Mouse (Mus musculus) ES-E14 (cell line): ENCODE data around the gene Adam1a. TPM values are rescaled to one million over a fixed set of nuclear protein-coding genes. Genes with fewer than 3 reads are reported as not detected.

Experiments used
- DNase-seq: peaks from one replicate; pipeline ENCODE4 v3.0.0-alpha.2; 2013; ENCODE audit warnings: low read depth, low spot score
- H3K27ac ChIP-seq: 2 replicates; pipeline ENCODE4 v1.5.1; 2012; ENCODE audit warnings: low read depth, mild to moderate bottlenecking, low read length, moderate library complexity, mixed read lengths; ENCODE audit not compliant: poor library complexity, insufficient read depth, severe bottlenecking
- H3K36me3 ChIP-seq: 2 replicates; pipeline ENCODE4 v1.6.1; 2012; ENCODE audit warnings: mild to moderate bottlenecking, low read length, moderate library complexity, mixed read lengths; ENCODE audit not compliant: control insufficient read depth, poor library complexity, insufficient read depth, severe bottlenecking
- H3K4me1 ChIP-seq, 2 experiments: fragments of 150-350 bp in 1 of 2; sonication (generic) in 1 of 2; 2 replicates each; pipeline ENCODE4 v1.6.1; 2012; ENCODE audit warnings: low read length in 2 of 2, mild to moderate bottlenecking in 1 of 2, mixed read lengths in 1 of 2; ENCODE audit not compliant: control insufficient read depth in 2 of 2, insufficient read depth in 2 of 2, poor library complexity in 1 of 2
- H3K4me3 ChIP-seq, 2 experiments: fragments of 150-350 bp in 1 of 2; sonication (generic) in 1 of 2; 2 replicates each; pipeline ENCODE4 v1.5.1; 2012; ENCODE audit warnings: low read length in 2 of 2, low read depth in 1 of 2, mild to moderate bottlenecking in 1 of 2, mixed read lengths in 1 of 2; ENCODE audit not compliant: insufficient read depth in 1 of 2, poor library complexity in 1 of 2, severe bottlenecking in 1 of 2
- H3K9ac ChIP-seq: 2 replicates; pipeline ENCODE4 v1.6.1; 2012; ENCODE audit warnings: low read depth, mild to moderate bottlenecking, low read length, mixed read lengths; ENCODE audit not compliant: poor library complexity, insufficient read depth, severe bottlenecking
- H3K9me3 ChIP-seq: fragments of 150-350 bp; sonication (generic); 2 replicates; pipeline ENCODE4 v1.6.1; 2012; ENCODE audit warnings: low read depth, mild to moderate bottlenecking, low read length; ENCODE audit not compliant: control insufficient read depth, insufficient read depth
- CHD2 ChIP-seq: IDR thresholded peaks from 2 replicates; pipeline ENCODE4 v1.6.1; 2014; ENCODE audit warnings: mild to moderate bottlenecking, low read depth, low read length, inconsistent platforms
- HCFC1 ChIP-seq: IDR thresholded peaks from 2 replicates; pipeline ENCODE4 v1.6.1; 2012; ENCODE audit warnings: low read length, inconsistent platforms, borderline replicate concordance; ENCODE audit not compliant: insufficient read depth
- MAFK ChIP-seq: IDR thresholded peaks from 2 replicates; pipeline ENCODE4 v1.6.1; 2014; ENCODE audit warnings: mild to moderate bottlenecking, low read depth, low read length, inconsistent platforms; ENCODE audit not compliant: insufficient read depth
- ZC3H11A ChIP-seq: IDR thresholded peaks from 2 replicates; pipeline ENCODE4 v1.6.1; 2012; ENCODE audit warnings: low read depth, mild to moderate bottlenecking, inconsistent platforms, low read length, borderline replicate concordance
- ZNF384 ChIP-seq: IDR thresholded peaks from 2 replicates; pipeline ENCODE4 v1.6.1; 2012; ENCODE audit warnings: low read depth, low read length, inconsistent platforms
- in situ Hi-C, 2 experiments: fragments of 600-800 bp; cut with MboI; formaldehyde crosslinking; loops; one replicate each; pipeline ENCODE4 v1.15.1; 2025; ENCODE audit warnings: low sequenced_read_pairs in 2 of 2, inconsistent platforms in 1 of 2; ENCODE audit not compliant: unreplicated experiment in 2 of 2
- total RNA-seq: library from RNA; depleted of rRNA; stranded (reverse); fragments of 300-350 nt; gene quantifications from 2 replicates; pipeline ENCODE4 v1.2.3, GENCODE M21; 2012

The Adam1a gene
- total RNA-seq, 1 experiment, result 6.1 TPM

- H3K36me3 ChIP-seq, result peaks cover 2% of the 10 kb centered on the region; the same call in 1 of the 2 replicates
- H3K4me1 ChIP-seq, result peaks cover 5 to 10% of the 10 kb centered on the region in 2 experiments; a peak in 2 of 4 replicates
- no peak for DNase-seq
- no peaks in the 10 kb centered on the region for H3K9me3 ChIP-seq
- peak overlapping the region; percentile 85; the same call in 1 of the 2 replicates for H3K9ac ChIP-seq
- in situ Hi-C loops, result no loop called here
- no peak overlapping the region for H3K27ac ChIP-seq
- peak overlapping the region; percentile 73 to 78 for H3K4me3 ChIP-seq
- TF ChIP-seq CHD2 (no peak), ZNF384 (no peak), ZC3H11A (no peak), MAFK (no peak)
Measured at GRCm38 (mm10) chr5:121592064-121592815, 47.0 kb upstream of the Adam1a start.

DNA sequence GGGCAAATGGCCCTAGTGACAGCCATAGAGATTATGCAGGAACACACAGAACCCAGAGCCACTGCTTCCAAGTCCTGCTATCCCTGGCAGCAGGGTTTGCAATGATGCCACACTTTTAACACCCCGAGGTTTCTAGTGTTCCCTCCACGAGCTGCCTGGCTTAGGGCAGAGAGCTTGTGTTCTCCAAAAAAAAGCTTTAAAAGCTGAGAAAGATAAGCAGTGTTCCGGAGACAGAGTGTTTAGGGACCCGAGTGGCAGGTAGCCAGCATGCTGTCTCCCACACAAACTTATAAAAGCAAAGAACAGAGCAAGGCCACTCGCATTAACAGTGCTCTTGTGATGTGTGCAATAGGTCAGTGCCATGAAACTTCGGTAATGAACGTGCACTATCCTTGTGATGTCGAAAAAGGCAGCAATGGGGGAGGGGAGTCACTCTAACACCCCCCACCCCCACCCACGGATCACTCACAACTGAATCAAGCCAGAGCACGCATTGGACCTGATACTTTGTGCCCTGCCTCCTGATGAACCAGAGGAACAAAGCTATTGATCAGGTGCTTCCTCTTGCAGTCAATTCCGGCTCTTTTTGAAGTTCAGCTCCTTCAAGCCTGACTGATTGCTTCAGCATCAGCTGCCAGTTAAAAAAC lies 46.3 kb upstream of the Adam1a start:
- Histone ChIP-seq H3K9ac (no peak overlapping the region), H3K4me3 (no peak overlapping the region; a peak in 1 of 4 replicates), H3K27ac (no peak overlapping the region), H3K36me3 (peaks cover 2% of the 10 kb centered on the region; the same call in 1 of the 2 replicates), H3K9me3 (no peaks in the 10 kb centered on the region), H3K4me1 (peaks cover 8 to 13% of the 10 kb centered on the region in 2 experiments)
- no peak for TF ChIP-seq ZC3H11A
- no peak for TF ChIP-seq HCFC1
- no peak for TF ChIP-seq CHD2
- TF ChIP-seq ZNF384, result no peak
- no peak for TF ChIP-seq MAFK
- in situ Hi-C loops, result no loop called here
- DNase-seq, result no peak

DNA sequence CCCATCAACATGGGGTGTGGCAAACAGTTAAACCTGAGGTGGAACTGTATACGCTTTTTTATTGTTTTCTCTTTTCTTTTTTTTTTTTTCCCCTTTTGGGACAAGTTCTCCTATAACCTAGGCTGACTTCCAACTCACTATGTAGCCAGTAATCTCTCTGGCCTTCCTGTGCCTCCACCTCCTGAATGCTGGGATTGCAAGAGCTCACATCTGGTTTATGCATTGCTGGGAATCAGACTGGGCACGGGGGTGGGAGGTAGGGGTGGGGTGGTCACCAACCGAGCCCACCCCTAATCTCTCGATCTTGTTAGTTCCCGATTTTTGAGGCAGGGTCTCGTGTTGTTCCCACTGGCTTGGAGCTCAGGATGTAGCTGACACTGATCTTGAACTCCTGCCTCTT lies 44.6 kb upstream of the Adam1a start:
- Histone ChIP-seq H3K36me3 (peaks cover 2% of the 10 kb centered on the region; the same call in 1 of the 2 replicates), H3K27ac (no peak overlapping the region), H3K4me3 (no peak overlapping the region), H3K4me1 (peaks cover 8 to 19% of the 10 kb centered on the region in 2 experiments), H3K9ac (no peak overlapping the region), H3K9me3 (no peaks in the 10 kb centered on the region)
- TF ChIP-seq ZC3H11A (no peak), CHD2 (no peak), ZNF384 (no peak), HCFC1 (no peak), MAFK (no peak)
- in situ Hi-C loops, result no loop called here
- no peak for DNase-seq

DNA sequence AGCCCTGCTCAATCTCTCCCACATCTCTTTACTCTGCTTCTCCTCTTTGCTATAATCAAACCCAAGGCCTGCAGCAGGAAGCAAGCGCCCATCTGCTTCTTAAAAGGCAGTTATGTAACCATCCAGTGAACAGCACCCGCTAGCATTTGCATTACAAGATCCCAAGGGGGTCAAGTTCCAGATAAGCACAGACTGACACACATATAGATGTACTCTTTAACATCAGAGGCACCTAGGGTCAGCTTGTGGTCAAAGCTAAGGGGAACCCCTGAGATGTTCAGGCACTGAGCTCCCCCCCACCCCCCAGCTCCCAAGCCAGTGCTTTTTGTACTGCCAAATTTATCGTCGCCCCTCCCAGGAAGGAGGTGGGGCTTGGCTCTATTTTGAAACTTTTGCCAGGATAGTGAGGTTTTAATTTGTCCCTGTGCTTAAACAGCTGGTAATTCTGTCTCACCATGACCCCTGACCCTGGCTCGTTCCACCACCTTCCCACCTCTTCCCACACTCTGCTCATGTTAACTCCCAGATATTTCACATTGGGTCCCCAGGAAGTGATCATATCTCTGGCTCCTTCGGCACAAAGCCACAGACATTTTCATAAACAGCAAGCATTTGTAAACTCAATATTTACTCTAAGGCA lies 41.2 kb upstream of the Adam1a start:
- H3K36me3 ChIP-seq, result peaks cover 2% of the 10 kb centered on the region; the same call in 1 of the 2 replicates
- in situ Hi-C loops, result no loop called here
- no peak overlapping the region for H3K4me3 ChIP-seq
- no peak for DNase-seq
- peak overlapping the region; percentile 59; the same call in 1 of the 2 replicates for H3K27ac ChIP-seq
- H3K9me3 ChIP-seq, result no peaks in the 10 kb centered on the region
- peaks cover 13 to 24% of the 10 kb centered on the region in 2 experiments for H3K4me1 ChIP-seq
- no peak overlapping the region; the same call in 1 of the 2 replicates for H3K9ac ChIP-seq
- no peak for TF ChIP-seq MAFK
- TF ChIP-seq HCFC1, result no peak
- TF ChIP-seq ZNF384, result no peak
- TF ChIP-seq ZC3H11A, result no peak
- TF ChIP-seq CHD2, result no peak
